Mouse (Mus musculus): ENCODE data around the gene Hoxd11. TPM values are rescaled to one million over a fixed set of nuclear protein-coding genes. Genes with fewer than 3 reads are reported as not detected.
A peak's percentile ranks its signal among the peaks of the same experiment; 100 is the strongest.

Hoxd11 gene
- total RNA-seq, 2 experiments from 2014 or later: not detected

DNA sequence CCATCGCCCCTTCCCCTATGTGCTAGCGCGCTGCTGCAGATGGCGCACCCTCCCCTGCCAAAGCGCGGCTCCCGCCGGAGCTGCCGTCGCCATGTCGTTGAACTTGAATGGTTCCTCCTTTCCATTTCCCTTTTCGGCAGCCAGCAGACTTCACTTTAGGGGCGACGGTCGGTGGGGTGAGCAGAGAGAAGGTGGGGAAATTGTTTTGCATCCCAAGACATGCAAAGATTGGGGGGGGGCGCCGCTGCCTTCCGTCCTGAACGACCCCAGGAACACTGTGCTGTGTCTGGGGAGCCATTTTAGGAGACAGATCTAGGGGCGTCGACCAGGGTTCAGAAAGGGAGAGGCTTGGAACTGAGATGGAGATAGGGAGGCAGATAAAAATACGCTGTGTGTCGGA is 623 bp downstream of the Hoxd11 start:
- ATAC-seq (replicated peaks; ENCODE audit: poor library complexity, severe bottlenecking): peak; percentile 71

- no peak for ATAC-seq (replicated peaks; ENCODE audit: poor library complexity, severe bottlenecking)
Observed at GRCm38 (mm10) chr2:74680561-74681398, 1.4 kb downstream of the Hoxd11 start.

DNA sequence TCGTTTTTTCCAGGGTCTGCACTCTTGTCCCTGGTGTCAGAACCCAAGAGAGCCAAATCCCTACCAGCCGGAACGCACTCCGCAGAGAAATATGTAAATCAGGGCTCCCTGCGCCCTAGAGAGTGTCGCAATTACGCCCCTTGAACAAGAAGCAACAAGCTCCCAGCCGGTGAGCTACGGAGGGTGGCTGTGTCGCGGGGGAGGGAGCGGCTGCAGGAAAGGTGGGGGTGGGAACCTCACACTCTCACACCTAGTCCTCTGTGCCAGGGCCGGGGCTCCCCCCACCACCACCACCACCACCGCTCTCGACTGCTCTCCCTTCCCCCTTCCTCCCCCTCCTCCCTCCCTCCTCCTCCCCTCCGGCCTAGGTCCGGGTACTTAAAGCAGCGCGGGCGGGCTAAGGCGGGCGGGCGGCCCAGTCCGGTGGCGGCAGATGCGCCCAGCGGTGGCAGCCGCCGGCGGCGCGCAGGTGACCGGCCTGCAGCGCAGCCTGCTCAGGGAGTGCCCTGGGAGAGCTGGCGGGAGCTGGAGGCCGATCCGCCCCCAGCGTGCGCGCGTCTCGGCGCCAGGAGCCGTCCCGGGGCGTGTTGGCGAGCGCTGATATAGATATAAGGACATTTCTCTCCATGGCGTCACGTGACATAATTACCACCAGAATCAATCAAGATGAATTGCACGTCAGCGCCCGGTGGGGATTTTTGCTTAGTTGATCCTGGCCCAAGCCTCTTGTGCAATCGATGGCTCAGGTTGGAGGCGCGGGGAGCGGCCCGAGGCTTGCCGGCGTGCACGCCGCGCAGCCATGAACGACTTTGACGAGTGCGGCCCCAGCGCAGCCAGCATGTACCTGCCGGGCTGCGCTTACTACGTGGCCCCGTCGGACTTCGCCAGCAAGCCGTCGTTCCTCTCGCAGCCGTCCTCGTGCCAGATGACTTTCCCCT is 2.5 kb downstream of the Hoxd11 start:
- peak; percentile 15; the same call in 1 of the 2 replicates for ATAC-seq (replicated peaks; ENCODE audit: poor library complexity, severe bottlenecking)

DNA sequence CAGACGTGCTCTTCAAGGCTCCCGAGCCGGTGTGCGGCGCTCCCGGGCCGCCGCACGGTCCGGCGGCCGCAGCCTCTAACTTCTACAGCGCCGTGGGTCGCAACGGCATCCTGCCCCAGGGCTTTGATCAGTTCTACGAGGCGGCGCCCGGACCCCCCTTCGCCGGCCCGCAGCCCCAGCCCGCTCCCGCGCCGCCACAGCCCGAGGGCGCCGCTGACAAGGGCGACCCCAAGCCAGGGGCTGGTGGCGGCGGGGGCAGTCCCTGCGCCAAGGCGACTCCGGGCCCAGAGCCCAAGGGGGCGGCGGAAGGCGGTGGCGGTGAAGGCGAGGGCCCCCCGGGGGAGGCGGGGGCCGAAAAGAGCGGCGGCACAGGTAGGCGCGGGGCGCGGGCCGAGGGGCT is 3.4 kb downstream of the Hoxd11 start:
- no peak for ATAC-seq (replicated peaks; ENCODE audit: poor library complexity, severe bottlenecking)

DNA sequence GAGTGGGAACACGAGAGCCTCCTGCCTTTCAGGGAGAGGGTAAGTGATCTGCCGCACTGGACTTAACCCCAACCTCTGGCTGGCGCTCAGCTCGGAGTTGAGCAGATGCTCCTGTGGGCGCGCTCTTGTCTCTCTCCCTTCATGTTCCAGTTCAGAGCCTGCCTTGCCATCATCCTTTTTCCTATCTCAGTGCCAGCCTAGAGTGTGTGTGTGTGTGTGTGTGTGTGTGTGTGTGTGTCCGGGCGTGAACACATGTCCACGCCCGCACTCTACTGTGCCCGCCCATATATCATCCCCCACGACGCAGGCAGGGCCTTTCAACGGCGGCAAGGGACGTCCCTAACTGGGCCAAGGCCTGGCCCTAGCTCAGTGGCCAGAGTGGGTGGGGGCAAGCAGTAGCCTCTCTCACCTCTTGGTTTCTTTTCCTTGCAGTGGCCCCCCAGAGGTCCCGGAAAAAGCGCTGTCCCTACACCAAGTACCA is 4.2 kb downstream of the Hoxd11 start:
- no peak for ATAC-seq (replicated peaks; ENCODE audit: poor library complexity, severe bottlenecking)

- ATAC-seq (replicated peaks; ENCODE audit: poor library complexity, severe bottlenecking): no peak
Observed at GRCm38 (mm10) chr2:74684106-74684505, 4.7 kb downstream of the Hoxd11 start.

- no peak for ATAC-seq (replicated peaks; ENCODE audit: poor library complexity, severe bottlenecking)
Observed at GRCm38 (mm10) chr2:74685059-74685603, 5.8 kb downstream of the Hoxd11 start.

GRCm38 (mm10) chr2:74686301-74686987 is 7.1 kb downstream of the Hoxd11 start:
- ATAC-seq (replicated peaks; ENCODE audit: poor library complexity, severe bottlenecking): 0 out of 2 replicates have a peak, but pooled peaks have one; percentile 44

DNA sequence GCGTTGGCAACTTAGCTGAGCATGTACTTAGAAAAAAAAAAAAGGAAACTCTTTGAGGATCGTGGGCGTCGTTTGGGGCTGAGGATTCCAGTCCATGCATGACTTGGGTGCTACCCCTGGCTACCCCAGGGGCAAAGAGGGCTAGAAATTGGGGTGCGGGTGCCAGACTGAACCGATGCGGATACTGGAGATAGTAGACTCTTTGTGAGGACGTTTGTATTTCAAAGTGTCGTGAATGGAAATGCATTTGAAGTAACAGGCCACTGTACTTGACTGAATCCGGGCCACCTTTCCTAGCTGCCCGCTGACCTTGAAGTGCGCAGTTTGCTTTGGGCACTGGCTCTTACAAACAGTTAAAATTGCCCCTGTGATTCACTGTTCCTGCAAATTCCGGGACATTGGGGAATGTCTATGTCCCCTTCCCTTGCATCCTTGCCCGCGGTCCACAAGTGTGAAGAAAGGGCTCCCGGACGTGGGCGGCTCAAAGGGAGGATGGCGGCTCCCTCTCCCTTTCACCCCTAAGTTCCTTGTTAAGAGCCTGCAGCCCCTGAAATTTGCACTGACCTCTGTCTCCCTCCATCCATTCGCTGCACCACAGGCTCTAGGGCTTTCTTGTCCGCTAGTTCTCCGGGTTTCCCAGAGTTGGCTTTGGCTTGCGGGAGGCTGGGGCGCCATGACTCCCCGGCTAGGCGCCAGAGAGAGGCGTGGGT is 7.8 kb downstream of the Hoxd11 start:
- no peak for ATAC-seq (replicated peaks; ENCODE audit: poor library complexity, severe bottlenecking)

GRCm38 (mm10) chr2:74687698-74688555 is 8.6 kb downstream of the Hoxd11 start:
- ATAC-seq (replicated peaks; ENCODE audit: poor library complexity, severe bottlenecking): no peak

GRCm38 (mm10) chr2:74688795-74689573 is 9.6 kb downstream of the Hoxd11 start:
- ATAC-seq (replicated peaks; ENCODE audit: poor library complexity, severe bottlenecking): no peak

- ATAC-seq (replicated peaks; ENCODE audit: poor library complexity, severe bottlenecking): peak; percentile 40; the same call in 1 of the 2 replicates
Observed at GRCm38 (mm10) chr2:74689574-74690337, 10.4 kb downstream of the Hoxd11 start.

GRCm38 (mm10) chr2:74690338-74690716 is 11.0 kb downstream of the Hoxd11 start:
- ATAC-seq (replicated peaks; ENCODE audit: poor library complexity, severe bottlenecking): no peak

DNA sequence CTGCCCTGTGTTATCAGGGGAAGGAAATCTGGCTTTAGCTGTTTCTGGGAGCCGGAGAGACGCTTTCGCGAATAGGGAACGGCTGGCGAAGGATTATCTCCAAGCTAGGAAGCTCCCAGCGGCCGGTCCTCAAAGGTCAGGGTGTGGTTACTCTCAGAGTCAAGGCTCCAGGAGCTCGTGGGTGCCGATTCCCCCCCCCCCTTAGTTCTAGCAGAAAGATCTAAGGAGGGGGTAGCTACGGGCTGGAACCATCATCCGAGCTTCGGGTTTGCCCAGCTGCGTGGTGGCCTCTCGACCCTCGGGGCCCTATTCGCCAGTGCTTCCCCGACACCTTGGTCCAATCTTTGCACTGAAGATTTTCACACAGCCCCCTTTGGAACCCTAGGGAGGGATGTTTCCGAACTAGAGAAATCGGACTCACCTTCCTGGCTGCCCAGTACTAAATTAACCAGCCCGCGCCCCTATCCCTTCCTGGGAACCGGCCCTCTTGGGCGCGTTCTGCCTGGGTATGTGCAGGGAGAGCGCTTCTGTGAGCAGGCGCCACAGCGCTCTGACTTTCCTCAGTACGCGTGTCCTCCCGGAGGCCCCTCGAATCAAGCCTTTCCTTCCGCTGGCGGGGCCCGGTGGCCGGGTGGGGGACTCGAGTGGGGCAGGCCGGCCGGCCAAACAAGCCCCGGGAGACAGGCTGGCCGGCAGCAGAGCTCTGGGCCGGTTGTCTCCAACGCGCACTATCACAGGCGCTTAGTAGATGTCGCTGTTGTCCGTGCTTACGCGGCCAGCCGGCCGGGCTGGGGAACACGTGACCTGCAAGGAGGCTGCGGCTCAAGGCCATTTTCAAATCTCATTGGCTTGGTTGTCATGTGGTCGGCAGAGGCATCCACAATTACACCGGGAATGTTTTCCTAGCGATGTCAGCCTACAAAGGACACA is 11.9 kb downstream of the Hoxd11 start, which contains the start of gene Hoxd10:
Hoxd10 (plus strand) TSS at position 903 of the 930 bp plus-strand sequence.
- no peak for ATAC-seq (replicated peaks; ENCODE audit: poor library complexity, severe bottlenecking)

DNA sequence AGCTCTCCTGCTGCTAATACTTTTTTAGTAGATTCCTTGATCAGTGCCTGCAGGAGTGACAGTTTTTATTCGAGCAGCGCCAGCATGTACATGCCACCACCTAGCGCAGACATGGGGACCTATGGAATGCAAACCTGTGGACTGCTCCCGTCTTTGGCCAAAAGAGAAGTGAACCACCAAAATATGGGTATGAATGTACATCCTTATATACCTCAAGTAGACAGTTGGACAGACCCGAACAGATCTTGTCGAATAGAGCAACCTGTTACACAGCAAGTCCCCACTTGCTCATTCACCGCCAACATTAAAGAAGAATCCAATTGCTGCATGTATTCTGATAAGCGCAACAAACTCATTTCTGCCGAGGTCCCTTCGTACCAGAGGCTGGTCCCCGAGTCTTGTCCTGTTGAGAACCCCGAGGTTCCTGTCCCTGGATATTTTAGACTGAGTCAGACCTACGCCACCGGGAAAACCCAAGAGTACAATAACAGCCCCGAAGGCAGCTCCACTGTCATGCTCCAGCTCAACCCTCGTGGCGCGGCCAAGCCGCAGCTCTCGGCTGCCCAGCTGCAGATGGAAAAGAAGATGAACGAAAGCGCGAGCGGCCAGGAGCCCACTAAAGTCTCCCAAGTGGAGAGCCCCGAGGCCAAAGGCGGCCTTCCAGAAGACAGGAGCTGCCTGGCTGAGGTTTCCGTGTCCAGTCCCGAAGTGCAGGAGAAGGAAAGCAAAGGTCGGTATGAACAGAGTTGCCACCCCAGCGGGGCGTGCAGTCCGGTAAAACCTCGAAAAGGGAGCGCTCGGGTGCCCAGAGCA is 12.8 kb downstream of the Hoxd11 start:
- no peak for ATAC-seq (replicated peaks; ENCODE audit: poor library complexity, severe bottlenecking)
